Mouse (Mus musculus) ES-Bruce4 (cell line): ENCODE measurements around the gene Grm1.

Experiments
- CTCF ChIP-seq: IDR thresholded peaks from one replicate; pipeline ENCODE4 v1.8.1; 2011; ENCODE audit warnings: low read depth, low read length
- EP300 ChIP-seq: IDR thresholded peaks from 2 replicates; pipeline ENCODE4 v1.6.1; 2011; ENCODE audit warnings: low read depth, low read length; ENCODE audit not compliant: insufficient read depth
- POLR2A ChIP-seq: IDR thresholded peaks from one replicate; pipeline ENCODE4 v1.8.1; 2011; ENCODE audit warnings: low read length; ENCODE audit not compliant: insufficient read depth

GRCm38 (mm10) chr10:11049361-11049760 is 32.8 kb downstream of the Grm1 start:
- TF ChIP-seq CTCF (no peak), POLR2A (no peak), EP300 (no peak)
